Mouse (Mus musculus) ES-Bruce4 (cell line): ENCODE data around the gene Dlat.

Source experiments
- CTCF ChIP-seq: IDR thresholded peaks from one replicate; pipeline ENCODE4 v1.8.1; 2011; ENCODE audit warnings: low read depth, low read length
- POLR2A ChIP-seq: IDR thresholded peaks from one replicate; pipeline ENCODE4 v1.8.1; 2011; ENCODE audit warnings: low read length; ENCODE audit not compliant: insufficient read depth

DNA sequence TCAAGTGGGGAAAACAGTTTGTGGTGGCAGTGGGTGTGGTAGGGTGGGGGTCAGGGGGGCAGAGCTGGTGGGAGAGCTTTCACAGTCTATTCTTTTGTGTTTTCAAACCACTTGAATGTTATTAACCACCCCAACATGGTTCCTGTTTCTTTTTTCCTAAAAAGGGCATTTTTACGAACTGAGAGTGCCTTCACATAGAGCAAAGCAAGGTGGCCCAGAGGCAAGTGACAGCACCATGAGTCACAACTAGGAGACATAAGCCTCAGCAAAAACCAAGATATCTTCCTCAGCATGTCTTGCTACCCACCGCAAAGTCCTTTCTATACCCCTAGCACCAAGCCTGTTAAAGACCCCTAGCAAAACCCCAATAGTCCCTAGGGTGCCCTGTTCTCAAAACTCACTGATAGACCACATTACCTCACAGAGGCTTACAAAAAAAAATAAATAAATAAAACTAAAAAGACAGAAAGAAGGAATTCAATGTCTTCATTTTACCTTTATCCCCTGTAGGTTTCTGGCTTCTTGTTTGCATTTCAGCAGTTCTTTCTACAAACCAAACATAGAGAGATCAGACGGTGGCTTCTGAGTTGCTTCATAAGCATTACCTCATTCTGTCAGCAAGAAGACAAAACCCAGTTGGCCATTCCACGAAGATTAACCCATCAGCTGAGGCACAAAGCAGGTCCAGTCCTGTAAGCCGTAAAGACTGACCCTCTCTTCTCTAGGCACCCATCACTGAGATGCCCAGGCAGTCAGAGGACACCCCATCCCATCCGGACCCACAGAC lies 27.5 kb upstream of the Dlat start:
- TF ChIP-seq CTCF, result no peak
- TF ChIP-seq POLR2A, result no peak
